Mouse (Mus musculus) forebrain, postnatal 0 days (tissue): ENCODE measurements around the gene Acer1. TPM values are rescaled to one million over a fixed set of nuclear protein-coding genes. Genes with fewer than 3 reads are reported as not detected.

Experiments used
- ATAC-seq: fragments of 200-750 bp; cut with Nextera tagmentation; 2 replicates; pipeline ENCODE4 v1.8.0; 2017; ENCODE audit warnings: mild to moderate bottlenecking, moderate library complexity
- DNase-seq: peaks from one replicate; pipeline ENCODE4 v3.0.0-alpha.2; 2015
- H3K27ac ChIP-seq: fragments of 300-500 bp; sonication (generic); 2 replicates; pipeline ENCODE4 v1.5.1; 2014; ENCODE audit warnings: low read depth, mild to moderate bottlenecking, antibody characterized with exemption, low read length, moderate library complexity, mixed read lengths
- H3K27me3 ChIP-seq: fragments of 300-500 bp; sonication (generic); 2 replicates; pipeline ENCODE4 v1.6.1; 2014; ENCODE audit warnings: mild to moderate bottlenecking, low read length, mixed read lengths; ENCODE audit not compliant: insufficient read depth
- H3K36me3 ChIP-seq: fragments of 300-500 bp; sonication (generic); 2 replicates; pipeline ENCODE4 v1.6.1; 2014; ENCODE audit warnings: mild to moderate bottlenecking, moderate library complexity; ENCODE audit not compliant: insufficient read depth
- H3K4me1 ChIP-seq: fragments of 300-500 bp; sonication (generic); 2 replicates; pipeline ENCODE4 v1.6.1; 2014; ENCODE audit warnings: antibody characterized with exemption; ENCODE audit not compliant: insufficient read depth
- H3K4me2 ChIP-seq: fragments of 300-500 bp; sonication (generic); 2 replicates; pipeline ENCODE4 v1.6.1; 2014; ENCODE audit warnings: low read depth, mild to moderate bottlenecking, moderate library complexity
- H3K4me3 ChIP-seq: fragments of 300-500 bp; sonication (generic); 2 replicates; pipeline ENCODE4 v1.5.1; 2014; ENCODE audit warnings: low read depth, low read length, mixed read lengths
- H3K9ac ChIP-seq: fragments of 300-500 bp; sonication (generic); 2 replicates; pipeline ENCODE4 v1.6.1; 2014; ENCODE audit warnings: mild to moderate bottlenecking
- H3K9me3 ChIP-seq: fragments of 300-500 bp; sonication (generic); 2 replicates; pipeline ENCODE4 v1.6.1; 2016; ENCODE audit warnings: low read length
- CTCF ChIP-seq: sonication (generic); IDR thresholded peaks from 2 replicates; pipeline ENCODE4 v1.5.1; 2016; ENCODE audit warnings: antibody characterized with exemption, control low read depth, low read depth
- WGBS: fragments of 180-500 bp; shearing (Covaris S2); extraction: QIAGEN DNeasy Blood & Tissue Kit; methylation state at CpG from one replicate; pipeline ENCODE4 v1.1.7; 2014; 5-methylcytosine and 5-hydroxymethylcytosine counted together
- polyA plus RNA-seq: library from polyadenylated mRNA; unstranded; fragments of >200 nt; fragmentation: Nextera tagmentation; extraction: Ambion mirVana; gene quantifications from 2 replicates; pipeline ENCODE4 v1.2.1, GENCODE M21; 2015
- total RNA-seq: library from RNA; depleted of rRNA; stranded (reverse); fragments of >200 nt; gene quantifications from 2 replicates; pipeline ENCODE4 v1.2.3, GENCODE M21; 2014; rRNA removed

Acer1 gene
- total and polyA plus RNA-seq, 2 experiments from 2014 or later: not detected

DNA sequence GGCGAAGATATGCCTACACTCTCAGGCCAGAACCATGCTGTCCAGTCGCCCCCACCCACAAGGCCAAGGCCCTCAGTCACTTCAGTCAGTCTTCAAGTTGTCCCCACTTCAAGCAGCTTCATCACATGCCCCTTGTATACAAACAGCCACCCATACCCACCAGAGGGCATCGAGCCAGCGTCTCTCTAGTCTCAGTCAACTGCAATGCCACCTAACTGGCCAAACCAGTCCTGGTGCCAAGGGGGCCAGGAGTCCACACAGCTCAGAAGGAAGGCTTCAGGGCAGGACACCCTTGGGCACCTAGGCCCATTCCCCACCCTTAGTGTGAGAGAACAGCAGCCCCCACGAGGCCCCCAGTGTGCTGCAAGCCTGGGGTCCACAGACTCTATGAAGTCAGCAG lies 74.8 kb downstream of the Acer1 start:
- ATAC-seq (no peak), DNase-seq (no peak)
- no peak overlapping the region for H3K4me3 ChIP-seq
- TF ChIP-seq CTCF: no peak
- H3K4me1 ChIP-seq: no peaks in the 10 kb centered on the region
- H3K36me3 ChIP-seq: peaks cover 53% of the 10 kb centered on the region
- 93% methylated on average over 5 of the region's 5 CpGs for WGBS
- no peaks in the 10 kb centered on the region for H3K9me3 ChIP-seq
- no peaks in the 10 kb centered on the region for H3K27me3 ChIP-seq
- H3K27ac ChIP-seq: no peak overlapping the region
- no peak overlapping the region for H3K9ac ChIP-seq
- no peak overlapping the region for H3K4me2 ChIP-seq

DNA sequence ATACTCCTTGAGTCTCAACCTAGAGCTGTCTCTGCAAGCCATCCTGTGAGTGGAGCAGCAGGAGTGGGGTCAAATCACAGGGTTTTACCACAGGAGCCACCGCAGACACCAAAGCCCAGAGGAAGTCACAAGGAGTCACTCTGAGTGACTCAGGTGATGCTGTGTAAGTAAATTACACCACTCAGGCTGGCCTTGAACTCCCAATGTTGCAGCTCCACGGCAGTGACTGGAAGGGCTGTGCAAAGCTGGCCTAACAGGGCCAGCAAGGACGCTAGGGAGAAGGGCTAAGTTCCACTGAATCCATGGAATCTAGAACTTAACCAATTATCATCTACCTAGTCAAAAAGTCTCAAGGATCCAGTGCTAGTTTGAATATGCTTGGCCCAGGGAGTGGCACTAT lies 75.8 kb downstream of the Acer1 start:
- H3K4me3 ChIP-seq: no peak overlapping the region
- H3K4me2 ChIP-seq: no peak overlapping the region
- no peak overlapping the region for H3K27ac ChIP-seq
- ATAC-seq (no peak), DNase-seq (no peak)
- no peak for TF ChIP-seq CTCF
- no peaks in the 10 kb centered on the region for H3K4me1 ChIP-seq
- H3K9ac ChIP-seq: no peak overlapping the region
- H3K27me3 ChIP-seq: no peaks in the 10 kb centered on the region
- WGBS: 92% methylated on average over 3 of the region's 3 CpGs
- H3K9me3 ChIP-seq: no peaks in the 10 kb centered on the region
- H3K36me3 ChIP-seq: peaks cover 55% of the 10 kb centered on the region

Other genes starting within 250 kb of the Acer1 start
- gene Nrtn, start 224.6 kb downstream of the Acer1 start, total RNA-seq: 1.9 and 5.4 TPM in 2 replicates
- gene Nrtn, start 224.6 kb downstream of the Acer1 start, polyA plus RNA-seq: 2.7 and 2.8 TPM in 2 replicates
- gene Dus3l, start 217.4 kb downstream of the Acer1 start, total RNA-seq: 75.1 and 75.3 TPM in 2 replicates
- gene Dus3l, start 217.4 kb downstream of the Acer1 start, polyA plus RNA-seq: 70.4 and 79.9 TPM in 2 replicates
- 0.69 and 0.71 TPM in 2 replicates for gene Prr22, start 211.9 kb downstream of the Acer1 start, total RNA-seq
- 0.14 and 0.25 TPM in 2 replicates for gene Prr22, start 211.9 kb downstream of the Acer1 start, polyA plus RNA-seq
- 2.4 and 3.6 TPM in 2 replicates for gene Rfx2, start 151.1 kb downstream of the Acer1 start, total RNA-seq
- 2.2 and 3.4 TPM in 2 replicates for gene Rfx2, start 151.1 kb downstream of the Acer1 start, polyA plus RNA-seq
- not detected in 2 replicates for gene Acsbg2, start 107.7 kb downstream of the Acer1 start, total RNA-seq
- gene Acsbg2, start 107.7 kb downstream of the Acer1 start, polyA plus RNA-seq: not detected in 2 replicates
- gene 1700061G19Rik, start 106.6 kb downstream of the Acer1 start, total RNA-seq: 0.14 TPM in 1 of 2 replicates, not detected in the other
- gene 1700061G19Rik, start 106.6 kb downstream of the Acer1 start, polyA plus RNA-seq: 0.15 and 0.48 TPM in 2 replicates
- 87.6 and 109 TPM in 2 replicates for gene Mllt1, start 46.7 kb downstream of the Acer1 start, total RNA-seq
- gene Mllt1, start 46.7 kb downstream of the Acer1 start, polyA plus RNA-seq: 58.5 and 65.8 TPM in 2 replicates
- 105 and 109 TPM in 2 replicates for gene Clpp, start 8.2 kb upstream of the Acer1 start, total RNA-seq
- gene Clpp, start 8.2 kb upstream of the Acer1 start, polyA plus RNA-seq: 159 and 185 TPM in 2 replicates
- gene Alkbh7, start 15.2 kb upstream of the Acer1 start, total RNA-seq: 44.2 and 50.7 TPM in 2 replicates
- 52.2 and 56.4 TPM in 2 replicates for gene Alkbh7, start 15.2 kb upstream of the Acer1 start, polyA plus RNA-seq
- not detected in 2 replicates for gene Pspn, start 17.9 kb upstream of the Acer1 start, total RNA-seq
- not detected in 2 replicates for gene Pspn, start 17.9 kb upstream of the Acer1 start, polyA plus RNA-seq
- gene Gtf2f1, start 29.2 kb upstream of the Acer1 start, total RNA-seq: 59.1 and 63.1 TPM in 2 replicates
- 76.8 and 83.0 TPM in 2 replicates for gene Gtf2f1, start 29.2 kb upstream of the Acer1 start, polyA plus RNA-seq
- gene Gm17949, start 29.3 kb upstream of the Acer1 start, total RNA-seq: not detected in 2 replicates
- gene Gm17949, start 29.3 kb upstream of the Acer1 start, polyA plus RNA-seq: 0.28 and 0.34 TPM in 2 replicates
- gene Khsrp, start 49.4 kb upstream of the Acer1 start, total RNA-seq: 49.5 and 65.5 TPM in 2 replicates
- gene Khsrp, start 49.4 kb upstream of the Acer1 start, polyA plus RNA-seq: 22.6 and 27.0 TPM in 2 replicates
- not detected in 2 replicates for gene Slc25a41, start 59.5 kb upstream of the Acer1 start, total RNA-seq
- not detected in 2 replicates for gene Slc25a41, start 59.5 kb upstream of the Acer1 start, polyA plus RNA-seq
- gene Crb3, start 77.0 kb upstream of the Acer1 start, total RNA-seq: 2.0 and 4.0 TPM in 2 replicates
- gene Crb3, start 77.0 kb upstream of the Acer1 start, polyA plus RNA-seq: 2.4 and 3.5 TPM in 2 replicates
- 75.7 and 101 TPM in 2 replicates for gene Slc25a23, start 77.7 kb upstream of the Acer1 start, total RNA-seq
- 38.8 and 43.2 TPM in 2 replicates for gene Slc25a23, start 77.7 kb upstream of the Acer1 start, polyA plus RNA-seq
- 0.92 and 1.00 TPM in 2 replicates for gene Dennd1c, start 96.4 kb upstream of the Acer1 start, total RNA-seq
- gene Dennd1c, start 96.4 kb upstream of the Acer1 start, polyA plus RNA-seq: 1.4 and 1.9 TPM in 2 replicates
- gene Tubb4a, start 105.7 kb upstream of the Acer1 start, total RNA-seq: 131 and 157 TPM in 2 replicates
- gene Tubb4a, start 105.7 kb upstream of the Acer1 start, polyA plus RNA-seq: 453 and 500 TPM in 2 replicates
- gene Tnfsf9, start 123.2 kb upstream of the Acer1 start, total RNA-seq: 2.1 and 3.5 TPM in 2 replicates
- 3.4 and 4.1 TPM in 2 replicates for gene Tnfsf9, start 123.2 kb upstream of the Acer1 start, polyA plus RNA-seq
- gene Cd70, start 167.7 kb upstream of the Acer1 start, total RNA-seq: 1.3 TPM in 1 of 2 replicates, not detected in the other
- 0.47 and 0.69 TPM in 2 replicates for gene Cd70, start 167.7 kb upstream of the Acer1 start, polyA plus RNA-seq
- not detected in 2 replicates for gene Tnfsf14, start 212.1 kb upstream of the Acer1 start, total RNA-seq
- not detected in 2 replicates for gene Tnfsf14, start 212.1 kb upstream of the Acer1 start, polyA plus RNA-seq
- 1.3 and 1.4 TPM in 2 replicates for gene C3, start 246.0 kb upstream of the Acer1 start, total RNA-seq
- gene C3, start 246.0 kb upstream of the Acer1 start, polyA plus RNA-seq: 0.77 and 1.2 TPM in 2 replicates